Mouse (Mus musculus) ES-E14 (cell line): ENCODE results near the gene Fen1. TPM values are rescaled to one million over a fixed set of nuclear protein-coding genes. Genes with fewer than 3 reads are reported as not detected.

Source experiments
- DNase-seq: peaks from one replicate; pipeline ENCODE4 v3.0.0-alpha.2; 2013; ENCODE audit warnings: low read depth, low spot score
- H3K27ac ChIP-seq: 2 replicates; pipeline ENCODE4 v1.5.1; 2012; ENCODE audit warnings: low read depth, mild to moderate bottlenecking, low read length, moderate library complexity, mixed read lengths; ENCODE audit not compliant: poor library complexity, insufficient read depth, severe bottlenecking
- H3K36me3 ChIP-seq: 2 replicates; pipeline ENCODE4 v1.6.1; 2012; ENCODE audit warnings: mild to moderate bottlenecking, low read length, moderate library complexity, mixed read lengths; ENCODE audit not compliant: control insufficient read depth, poor library complexity, insufficient read depth, severe bottlenecking
- H3K4me1 ChIP-seq, 2 experiments: fragments of 150-350 bp in 1 of 2; sonication (generic) in 1 of 2; 2 replicates each; pipeline ENCODE4 v1.6.1; 2012; ENCODE audit warnings: low read length in 2 of 2, mild to moderate bottlenecking in 1 of 2, mixed read lengths in 1 of 2; ENCODE audit not compliant: control insufficient read depth in 2 of 2, insufficient read depth in 2 of 2, poor library complexity in 1 of 2
- H3K4me3 ChIP-seq, 2 experiments: fragments of 150-350 bp in 1 of 2; sonication (generic) in 1 of 2; 2 replicates each; pipeline ENCODE4 v1.5.1; 2012; ENCODE audit warnings: low read length in 2 of 2, low read depth in 1 of 2, mild to moderate bottlenecking in 1 of 2, mixed read lengths in 1 of 2; ENCODE audit not compliant: insufficient read depth in 1 of 2, poor library complexity in 1 of 2, severe bottlenecking in 1 of 2
- H3K9ac ChIP-seq: 2 replicates; pipeline ENCODE4 v1.6.1; 2012; ENCODE audit warnings: low read depth, mild to moderate bottlenecking, low read length, mixed read lengths; ENCODE audit not compliant: poor library complexity, insufficient read depth, severe bottlenecking
- H3K9me3 ChIP-seq: fragments of 150-350 bp; sonication (generic); 2 replicates; pipeline ENCODE4 v1.6.1; 2012; ENCODE audit warnings: low read depth, mild to moderate bottlenecking, low read length; ENCODE audit not compliant: control insufficient read depth, insufficient read depth
- CHD2 ChIP-seq: IDR thresholded peaks from 2 replicates; pipeline ENCODE4 v1.6.1; 2014; ENCODE audit warnings: mild to moderate bottlenecking, low read depth, low read length, inconsistent platforms
- HCFC1 ChIP-seq: IDR thresholded peaks from 2 replicates; pipeline ENCODE4 v1.6.1; 2012; ENCODE audit warnings: low read length, inconsistent platforms, borderline replicate concordance; ENCODE audit not compliant: insufficient read depth
- MAFK ChIP-seq: IDR thresholded peaks from 2 replicates; pipeline ENCODE4 v1.6.1; 2014; ENCODE audit warnings: mild to moderate bottlenecking, low read depth, low read length, inconsistent platforms; ENCODE audit not compliant: insufficient read depth
- ZC3H11A ChIP-seq: IDR thresholded peaks from 2 replicates; pipeline ENCODE4 v1.6.1; 2012; ENCODE audit warnings: low read depth, mild to moderate bottlenecking, inconsistent platforms, low read length, borderline replicate concordance
- ZNF384 ChIP-seq: IDR thresholded peaks from 2 replicates; pipeline ENCODE4 v1.6.1; 2012; ENCODE audit warnings: low read depth, low read length, inconsistent platforms
- in situ Hi-C, 2 experiments: fragments of 600-800 bp; cut with MboI; formaldehyde crosslinking; loops; one replicate each; pipeline ENCODE4 v1.15.1; 2025; ENCODE audit warnings: low sequenced_read_pairs in 2 of 2, inconsistent platforms in 1 of 2; ENCODE audit not compliant: unreplicated experiment in 2 of 2
- total RNA-seq: library from RNA; depleted of rRNA; stranded (reverse); fragments of 300-350 nt; gene quantifications from 2 replicates; pipeline ENCODE4 v1.2.3, GENCODE M21; 2012; rRNA removed

Gene Fen1
- total RNA-seq, 1 experiment: 113 TPM

- in situ Hi-C loops: no loop called here
- no peaks in the 10 kb centered on the region for H3K9me3 ChIP-seq
- H3K36me3 ChIP-seq: no peaks in the 10 kb centered on the region
- no peak for DNase-seq
- peaks cover 0 to 2% of the 10 kb centered on the region in 2 experiments; a peak in 1 of 4 replicates for H3K4me1 ChIP-seq
- H3K4me3 ChIP-seq: no peak overlapping the region
- H3K27ac ChIP-seq: no peak overlapping the region
- no peak for TF ChIP-seq CHD2
- no peak for TF ChIP-seq ZC3H11A
- no peak for TF ChIP-seq ZNF384
- TF ChIP-seq HCFC1: no peak
- no peak for TF ChIP-seq MAFK
- no peak overlapping the region for H3K9ac ChIP-seq
Observed at GRCm38 (mm10) chr19:10163896-10164295, 40.1 kb downstream of the Fen1 start.

GRCm38 (mm10) chr19:10157725-10158124, 46.2 kb downstream of the Fen1 start:
- H3K27ac ChIP-seq: no peak overlapping the region
- H3K4me3 ChIP-seq: no peak overlapping the region
- H3K4me1 ChIP-seq: no peaks in the 10 kb centered on the region
- in situ Hi-C loops: no loop called here
- no peak for DNase-seq
- no peak overlapping the region for H3K9ac ChIP-seq
- no peaks in the 10 kb centered on the region for H3K9me3 ChIP-seq
- no peaks in the 10 kb centered on the region for H3K36me3 ChIP-seq
- TF ChIP-seq CHD2: no peak
- TF ChIP-seq ZC3H11A: no peak
- TF ChIP-seq MAFK: no peak
- TF ChIP-seq HCFC1: no peak
- TF ChIP-seq ZNF384: no peak

- Histone ChIP-seq H3K36me3 (no peaks in the 10 kb centered on the region), H3K9me3 (no peaks in the 10 kb centered on the region), H3K27ac (no peak overlapping the region), H3K4me1 (peaks cover 2 to 8% of the 10 kb centered on the region in 2 experiments; a peak in 2 of 4 replicates), H3K9ac (no peak overlapping the region), H3K4me3 (no peak overlapping the region)
- TF ChIP-seq HCFC1: no peak
- no peak for TF ChIP-seq CHD2
- TF ChIP-seq ZNF384: no peak
- no peak for TF ChIP-seq ZC3H11A
- TF ChIP-seq MAFK: no peak
- in situ Hi-C loops: no loop called here
- no peak for DNase-seq
Observed at GRCm38 (mm10) chr19:10149189-10149588, 54.8 kb downstream of the Fen1 start.

Other genes with a start within 250 kb of the Fen1 start
- 413 and 478 TPM in 2 replicates for gene Fth1, start 223.6 kb downstream of the Fen1 start, total RNA-seq
- gene Best1, start 202.5 kb downstream of the Fen1 start, total RNA-seq: 0.62 and 0.95 TPM in 2 replicates
- gene Rab3il1, start 202.5 kb downstream of the Fen1 start, total RNA-seq: 3.8 and 4.0 TPM in 2 replicates
- 4.0 and 7.2 TPM in 2 replicates for gene Fads3, start 162.6 kb downstream of the Fen1 start, total RNA-seq
- gene Fads2, start 102.4 kb downstream of the Fen1 start, total RNA-seq: 41.5 and 55.5 TPM in 2 replicates
- gene Fads1, start 21.3 kb downstream of the Fen1 start, total RNA-seq: 47.4 and 74.0 TPM in 2 replicates
- gene Tmem258, start 155 bp downstream of the Fen1 start, total RNA-seq: 440 and 455 TPM in 2 replicates
- gene Myrf, start 36.6 kb upstream of the Fen1 start, total RNA-seq: 35.9 and 58.1 TPM in 2 replicates
- gene Dagla, start 100.7 kb upstream of the Fen1 start, total RNA-seq: 1.2 and 1.6 TPM in 2 replicates
- 2.6 and 3.5 TPM in 2 replicates for gene Syt7, start 184.9 kb upstream of the Fen1 start, total RNA-seq